Mouse (Mus musculus) limb, embryonic 11.5 days (tissue): ENCODE results near the gene Mtmr3. TPM values are rescaled to one million over a fixed set of nuclear protein-coding genes. Genes with fewer than 3 reads are reported as not detected.
A peak's percentile ranks its signal among the peaks of the same experiment; 100 is the strongest.

ENCODE experiments used
- ATAC-seq: fragments of 200-750 bp; cut with Nextera tagmentation; 2 replicates; pipeline ENCODE4 v1.8.0; 2017; ENCODE audit warnings: low read depth; ENCODE audit not compliant: insufficient number of reproducible peaks, low FRiP score, low TSS enrichment
- DNase-seq: peaks from one replicate; pipeline ENCODE4 v3.0.0-alpha.2; 2015; ENCODE audit warnings: low spot score
- H3K27ac ChIP-seq: fragments of 300-500 bp; sonication (generic); replicated peaks from 2 replicates; pipeline ENCODE4 v1.5.1; 2014; ENCODE audit warnings: low read depth, mild to moderate bottlenecking, low read length
- H3K27me3 ChIP-seq: fragments of 300-500 bp; sonication (generic); 2 replicates; pipeline ENCODE4 v1.6.1; 2014; ENCODE audit warnings: mild to moderate bottlenecking, low read length, mixed read lengths; ENCODE audit not compliant: control insufficient read depth, insufficient read depth
- H3K36me3 ChIP-seq: fragments of 300-500 bp; sonication (generic); 2 replicates; pipeline ENCODE4 v1.6.1; 2014; ENCODE audit warnings: mild to moderate bottlenecking, low read length, moderate library complexity, mixed read lengths; ENCODE audit not compliant: control insufficient read depth, insufficient read depth
- H3K4me1 ChIP-seq: fragments of 300-500 bp; sonication (generic); 2 replicates; pipeline ENCODE4 v1.6.1; 2014; ENCODE audit warnings: low read length, mixed read lengths; ENCODE audit not compliant: control insufficient read depth, insufficient read depth
- H3K4me2 ChIP-seq: fragments of 300-500 bp; sonication (generic); 2 replicates; pipeline ENCODE4 v1.6.1; 2014; ENCODE audit warnings: low read depth, mild to moderate bottlenecking, moderate library complexity; ENCODE audit not compliant: severe bottlenecking
- H3K4me3 ChIP-seq: fragments of 300-500 bp; sonication (generic); 2 replicates; pipeline ENCODE4 v1.5.1; 2014; ENCODE audit warnings: low read depth, low read length
- H3K9ac ChIP-seq: fragments of 300-500 bp; sonication (generic); 2 replicates; pipeline ENCODE4 v1.6.1; 2014; ENCODE audit warnings: mild to moderate bottlenecking, low read length
- H3K9me3 ChIP-seq: fragments of 300-500 bp; sonication (generic); 2 replicates; pipeline ENCODE4 v1.6.1; 2016; ENCODE audit warnings: low read length; ENCODE audit not compliant: control insufficient read depth
- WGBS: fragments of 180-500 bp; shearing (Covaris S2); extraction: QIAGEN DNeasy Blood & Tissue Kit; methylation state at CpG from one replicate; pipeline ENCODE4 v1.1.7; 2014; 5-methylcytosine and 5-hydroxymethylcytosine counted together
- polyA plus RNA-seq: library from polyadenylated mRNA; unstranded; fragments of >200 nt; fragmentation: Nextera tagmentation; extraction: Ambion mirVana; gene quantifications from 2 replicates; pipeline ENCODE4 v1.2.1, GENCODE M21; 2014

Gene Mtmr3
- 26.2 and 30.2 TPM in 2 replicates for polyA plus RNA-seq

- ATAC-seq (peak; percentile 91), DNase-seq (peak; percentile 97)
- Histone ChIP-seq H3K27ac (peak within 1 kb of the TSS; percentile 80), H3K36me3 (no peaks in the 10 kb centered on the region), H3K4me1 (peaks cover 6% of the 10 kb centered on the region; the same call in 1 of the 2 replicates), H3K9me3 (no peaks in the 10 kb centered on the region), H3K27me3 (no peaks in the 10 kb centered on the region), H3K9ac (peak within 1 kb of the TSS; percentile 76), H3K4me3 (peak within 1 kb of the TSS; percentile 95), H3K4me2 (peak within 1 kb of the TSS; percentile 56)
- WGBS = 5% methylated on average over 50 of the region's 53 CpGs
Observed at GRCm38 (mm10) chr11:4594608-4595500, at the start of gene Mtmr3. Gene Mtmr3, minus strand, starts transcription at chr11:4594863.

DNA sequence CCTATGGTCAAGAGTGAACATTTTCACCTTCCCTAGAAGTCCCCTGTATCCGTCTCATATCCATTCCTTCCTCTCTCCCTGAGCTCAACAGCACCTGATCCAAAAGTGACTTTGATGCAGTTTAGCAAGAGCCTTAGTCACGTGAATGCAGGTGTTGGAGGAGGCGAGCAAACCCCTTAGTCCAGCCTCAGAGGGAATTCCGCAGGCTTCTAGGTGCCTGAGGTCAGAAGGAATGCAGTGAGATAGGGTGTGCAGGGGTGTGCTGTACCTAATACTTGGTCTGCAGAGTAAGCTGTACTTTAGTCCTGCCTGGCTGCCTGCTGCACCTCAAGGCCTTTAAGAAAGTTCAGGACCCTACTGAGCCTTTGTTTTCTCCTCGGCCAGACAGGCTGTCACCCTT, 49.1 kb upstream of the Mtmr3 start:
- no peak for DNase-seq
- Histone ChIP-seq H3K27me3 (no peaks in the 10 kb centered on the region), H3K9ac (no peak overlapping the region), H3K27ac (no peak overlapping the region), H3K4me2 (no peak overlapping the region), H3K9me3 (no peaks in the 10 kb centered on the region), H3K4me3 (no peak overlapping the region), H3K36me3 (peaks cover 7% of the 10 kb centered on the region; the same call in 1 of the 2 replicates), H3K4me1 (no peaks in the 10 kb centered on the region)
- no peak for ATAC-seq
- WGBS = 69% methylated on average over 5 of the region's 5 CpGs

- Histone ChIP-seq H3K4me3 (no peak overlapping the region), H3K4me1 (no peaks in the 10 kb centered on the region; the same call in 1 of the 2 replicates), H3K4me2 (no peak overlapping the region), H3K27me3 (no peaks in the 10 kb centered on the region), H3K9me3 (no peaks in the 10 kb centered on the region), H3K9ac (no peak overlapping the region), H3K36me3 (peaks cover 4% of the 10 kb centered on the region; the same call in 1 of the 2 replicates), H3K27ac (no peak overlapping the region)
- ATAC-seq (no peak), DNase-seq (no peak)
Observed at GRCm38 (mm10) chr11:4641185-4641584, 46.5 kb upstream of the Mtmr3 start.

GRCm38 (mm10) chr11:4638261-4638660, 43.6 kb upstream of the Mtmr3 start:
- no peaks in the 10 kb centered on the region for H3K27me3 ChIP-seq
- no peak overlapping the region for H3K27ac ChIP-seq
- H3K4me3 ChIP-seq = peak overlapping the region; percentile 74
- ATAC-seq = 0 out of 2 replicates have a peak, but pooled peaks have one; percentile 16
- H3K36me3 ChIP-seq = peaks cover under 1% of the 10 kb centered on the region; the same call in 1 of the 2 replicates
- whole genome bisulfite sequencing = 28% methylated on average over 7 of the region's 7 CpGs
- H3K4me1 ChIP-seq = no peaks in the 10 kb centered on the region; the same call in 1 of the 2 replicates
- peak overlapping the region; percentile 74 for H3K4me2 ChIP-seq
- H3K9me3 ChIP-seq = no peaks in the 10 kb centered on the region
- no peak for DNase-seq
- peak overlapping the region; percentile 63 for H3K9ac ChIP-seq

DNA sequence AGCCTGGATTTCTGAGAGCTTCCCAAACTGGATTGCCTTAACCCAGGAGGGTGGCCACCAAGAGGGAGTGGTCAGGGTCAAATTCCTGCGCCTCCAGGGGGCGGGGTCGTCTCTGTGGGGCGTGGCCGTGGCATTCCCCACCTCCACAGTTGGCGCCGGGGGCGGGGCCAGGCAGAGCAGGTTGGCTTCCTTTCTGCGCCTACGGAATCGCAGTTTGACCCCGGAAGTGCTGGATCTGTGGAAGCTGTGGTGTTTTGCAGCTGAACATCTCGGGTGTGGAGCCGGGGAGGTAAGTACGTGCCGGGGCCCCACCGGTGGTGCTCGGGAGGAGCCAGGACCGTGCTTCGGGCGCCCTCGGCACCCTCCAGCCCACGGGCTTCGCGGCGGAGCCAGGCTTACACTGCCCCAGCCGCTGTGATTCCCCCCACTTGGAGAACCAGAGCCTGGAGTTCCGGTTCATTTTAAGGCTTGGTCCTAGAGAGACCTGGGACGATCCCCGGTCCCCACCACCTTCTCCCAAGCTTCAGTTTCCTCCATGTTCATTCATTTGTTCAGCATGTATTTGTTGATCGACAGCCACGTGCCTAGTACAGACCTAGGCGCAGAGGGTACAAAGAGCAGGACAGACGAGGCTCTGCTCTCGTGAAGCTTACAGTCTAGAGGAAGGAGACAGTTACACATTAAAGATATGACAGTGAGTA, 43.0 kb upstream of the Mtmr3 start, which contains the start of gene Ascc2:
TSS of gene Ascc2 (plus strand) at position 214 of the 701 bp plus-strand sequence.
- WGBS = under 1% methylated on average over 35 of the region's 35 CpGs
- no peak within 1 kb of the TSS; the same call in 1 of the 2 replicates for H3K27ac ChIP-seq
- no peaks in the 10 kb centered on the region; the same call in 1 of the 2 replicates for H3K36me3 ChIP-seq
- H3K4me1 ChIP-seq = no peaks in the 10 kb centered on the region; the same call in 1 of the 2 replicates
- ATAC-seq (peak; percentile 91), DNase-seq (peak; percentile 99)
- H3K4me2 ChIP-seq = peak within 1 kb of the TSS; percentile 74
- peak within 1 kb of the TSS; percentile 63 for H3K9ac ChIP-seq
- H3K9me3 ChIP-seq = no peaks in the 10 kb centered on the region
- peak within 1 kb of the TSS; percentile 74 for H3K4me3 ChIP-seq
- no peaks in the 10 kb centered on the region for H3K27me3 ChIP-seq

- Histone ChIP-seq H3K27me3 (no peaks in the 10 kb centered on the region), H3K4me1 (no peaks in the 10 kb centered on the region; the same call in 1 of the 2 replicates), H3K4me2 (peak overlapping the region; percentile 74; the same call in 1 of the 2 replicates), H3K4me3 (no peak overlapping the region), H3K27ac (no peak overlapping the region; the same call in 1 of the 2 replicates), H3K36me3 (no peaks in the 10 kb centered on the region; the same call in 1 of the 2 replicates), H3K9me3 (no peaks in the 10 kb centered on the region), H3K9ac (no peak overlapping the region)
- 52% methylated on average over 5 of the region's 5 CpGs for WGBS
- ATAC-seq (no peak), DNase-seq (no peak)
Observed at GRCm38 (mm10) chr11:4636782-4637342, 42.2 kb upstream of the Mtmr3 start.

- no peak overlapping the region for H3K9ac ChIP-seq
- no peak overlapping the region for H3K4me2 ChIP-seq
- ATAC-seq (no peak), DNase-seq (no peak)
- H3K4me1 ChIP-seq = no peaks in the 10 kb centered on the region; the same call in 1 of the 2 replicates
- WGBS = 75% methylated on average over 5 of the region's 5 CpGs
- no peaks in the 10 kb centered on the region for H3K36me3 ChIP-seq
- no peak overlapping the region for H3K4me3 ChIP-seq
- H3K27me3 ChIP-seq = no peaks in the 10 kb centered on the region
- no peak overlapping the region for H3K27ac ChIP-seq
- H3K9me3 ChIP-seq = no peaks in the 10 kb centered on the region
Observed at GRCm38 (mm10) chr11:4634395-4634794, 39.7 kb upstream of the Mtmr3 start.

- Histone ChIP-seq H3K4me2 (no peak overlapping the region), H3K9ac (no peak overlapping the region), H3K27me3 (no peaks in the 10 kb centered on the region), H3K4me1 (no peaks in the 10 kb centered on the region; the same call in 1 of the 2 replicates), H3K9me3 (no peaks in the 10 kb centered on the region), H3K36me3 (no peaks in the 10 kb centered on the region), H3K27ac (no peak overlapping the region), H3K4me3 (no peak overlapping the region)
- 36% methylated on average over 2 of the region's 2 CpGs for WGBS
- DNase-seq (no peak), ATAC-seq (no peak)
Observed at GRCm38 (mm10) chr11:4633420-4633819, 38.8 kb upstream of the Mtmr3 start.
